Mouse (Mus musculus): ENCODE measurements around the gene Hpse2.

DNA sequence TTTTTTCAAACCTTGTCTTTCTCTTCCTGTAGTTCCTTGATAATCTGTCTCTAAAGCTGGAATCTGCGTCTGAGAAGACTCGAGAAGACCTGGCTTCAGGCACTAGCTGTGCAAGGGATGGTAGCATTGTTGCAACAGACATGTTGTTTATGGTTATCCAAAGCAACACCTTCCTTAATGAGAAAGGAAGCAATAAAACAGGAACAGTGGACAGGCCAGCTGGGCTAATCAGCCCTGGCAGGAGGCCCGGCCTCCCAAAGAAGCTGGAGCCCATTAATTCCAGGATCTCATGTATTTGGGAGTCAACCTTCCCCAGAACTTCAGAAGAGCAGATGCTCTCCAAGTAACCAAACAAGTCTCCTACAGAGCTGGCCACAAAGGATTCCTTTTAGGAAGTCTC is 465.5 kb downstream of the Hpse2 start:
- TF ChIP-seq CTCF (conservative IDR thresholded peaks at IDR 0.05; ENCODE audit: low read length) = no peak
- TF ChIP-seq NANOG (IDR thresholded peaks at IDR 0.05; ENCODE audit: borderline replicate concordance, low read length) = no peak

Measured in E14TG2a.4 (cell line).